Mouse (Mus musculus) hindlimb bud, embryonic 11.5 days (tissue): ENCODE data around the gene Fbxw10.

Source experiments
- DNase-seq: peaks from one replicate; pipeline ENCODE4 v3.0.0-alpha.2; 2012; ENCODE audit warnings: low read depth, low spot score; ENCODE audit errors: extremely low spot score

Gene Fbxw10

GRCm38 (mm10) chr11:62903871-62904495 is 57.1 kb downstream of the Fbxw10 start:
- no peak for DNase-seq

GRCm38 (mm10) chr11:62909720-62910306 is 62.9 kb downstream of the Fbxw10 start:
- no peak for DNase-seq

DNA sequence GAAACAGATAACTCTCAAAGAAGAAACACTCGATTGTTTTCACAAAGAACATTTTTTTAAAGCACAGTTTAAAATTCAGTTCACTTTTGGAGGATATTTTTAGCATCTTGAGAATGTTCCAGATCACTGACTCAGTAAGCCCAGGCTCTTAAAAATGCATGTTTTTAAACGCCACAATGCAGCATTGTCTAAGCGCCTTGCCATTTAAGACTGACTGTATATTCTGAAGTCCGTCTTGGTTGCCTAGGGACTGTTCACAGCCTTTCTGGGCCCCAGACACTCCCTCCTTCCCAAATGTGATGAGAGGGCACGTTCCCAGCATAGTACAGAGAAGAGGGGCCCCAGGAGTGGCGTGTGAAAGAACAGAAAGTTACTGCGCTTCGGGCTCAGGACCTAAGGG is 64.5 kb downstream of the Fbxw10 start:
- no peak for DNase-seq

- DNase-seq = no peak
Observed at GRCm38 (mm10) chr11:62913141-62913540, 66.3 kb downstream of the Fbxw10 start.

GRCm38 (mm10) chr11:62914532-62914931 is 67.7 kb downstream of the Fbxw10 start:
- DNase-seq = no peak

GRCm38 (mm10) chr11:62915486-62915885 is 68.6 kb downstream of the Fbxw10 start:
- no peak for DNase-seq

- DNase-seq = no peak
Observed at GRCm38 (mm10) chr11:62916765-62917164, 69.9 kb downstream of the Fbxw10 start.

DNA sequence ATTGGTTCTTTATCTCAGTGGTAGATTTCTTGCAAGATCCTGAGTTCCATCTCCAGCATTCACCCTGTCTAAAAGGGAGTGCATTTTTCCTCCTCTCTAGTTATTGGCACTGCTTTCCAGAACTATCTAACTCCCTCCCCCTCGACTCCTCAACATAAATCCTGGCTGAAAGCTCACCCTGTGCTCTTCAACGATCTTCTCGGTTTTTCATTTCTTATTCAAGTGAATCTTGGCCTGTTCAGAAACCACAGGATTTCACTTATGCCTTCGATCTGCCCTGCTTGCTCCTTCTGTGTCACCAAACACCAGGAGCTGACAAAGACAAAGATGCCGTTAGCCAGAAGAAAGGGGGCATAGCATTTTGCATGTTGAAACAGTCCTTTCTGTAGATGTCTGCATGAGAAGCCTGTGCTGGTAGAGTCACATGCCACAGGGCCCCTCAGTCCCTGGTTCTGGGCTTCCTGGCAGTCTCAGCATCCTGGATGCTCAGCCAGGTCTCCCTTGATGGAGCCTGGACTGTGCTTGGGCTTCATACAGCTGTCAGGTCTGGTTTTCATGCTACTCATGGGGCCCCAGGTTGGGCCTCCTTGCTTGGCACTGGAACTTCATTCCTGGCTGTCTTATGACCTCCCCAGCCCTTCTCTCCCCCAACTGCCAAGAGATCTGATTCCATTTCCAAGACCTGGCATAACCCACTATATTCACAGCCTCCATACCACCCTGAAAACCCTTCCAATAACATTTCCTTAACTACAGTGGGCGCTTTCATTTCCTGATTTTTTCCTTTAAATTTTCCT is 73.3 kb downstream of the Fbxw10 start:
- DNase-seq = no peak

DNA sequence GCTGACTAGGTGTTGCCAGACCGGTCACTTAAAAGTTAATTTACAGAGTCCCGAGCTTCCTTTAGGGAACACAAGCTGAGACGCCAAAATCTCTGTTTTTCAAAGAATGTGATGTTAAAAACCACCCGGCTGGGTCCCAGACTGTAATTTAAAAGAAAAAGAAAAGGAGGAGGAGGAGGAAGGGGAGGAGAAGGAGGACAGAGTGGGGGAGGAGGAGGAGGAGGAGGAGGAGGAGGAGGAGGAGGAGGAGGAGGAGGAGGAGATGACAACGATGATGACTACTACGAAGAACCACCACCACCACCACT is 73.8 kb downstream of the Fbxw10 start:
- DNase-seq = no peak

GRCm38 (mm10) chr11:62921052-62921977 is 74.4 kb downstream of the Fbxw10 start:
- DNase-seq = peak; percentile 99

- DNase-seq = no peak
Observed at GRCm38 (mm10) chr11:62924091-62924761, 77.4 kb downstream of the Fbxw10 start.
